Mouse (Mus musculus) layer of hippocampus, adult 8-10 months (tissue): ENCODE measurements at regions not wholly inside any gene's neighbourhood (a gene's known extent, or its start where the extent isn't known, plus 50 kb on each side); places are given as distances from the start of the nearest gene placed in this dataset.

ENCODE experiments used
- DNase-seq, 2 experiments: peaks; one replicate each; pipeline ENCODE4 v3.0.0; 2022; ENCODE audit warnings: low spot score in 2 of 2

- DNase-seq = no peak
Observed at GRCm38 (mm10) chr6:122394160-122394559, 53.8 kb upstream of the Phc1 start.

GRCm38 (mm10) chr6:122393231-122393881 lies 53.0 kb upstream of the Phc1 start:
- no peak for DNase-seq

- DNase-seq = peak; percentile 61 to 82
Observed at GRCm38 (mm10) chr6:122391725-122392667, 51.6 kb upstream of the Phc1 start.

- DNase-seq = no peak
Observed at GRCm38 (mm10) chr6:122391126-122391525, 50.8 kb upstream of the Phc1 start.

- no peak for DNase-seq
Observed at GRCm38 (mm10) chr6:122390720-122391119, 50.4 kb upstream of the Phc1 start.
